Mouse (Mus musculus): Measurements from ENCODE around the gene Dcakd. TPM values are rescaled to one million over a fixed set of nuclear protein-coding genes. Genes with fewer than 3 reads are reported as not detected.

Dcakd gene
- polyA plus RNA-seq, 1 experiment from 2014 or later = 36.8 TPM

DNA sequence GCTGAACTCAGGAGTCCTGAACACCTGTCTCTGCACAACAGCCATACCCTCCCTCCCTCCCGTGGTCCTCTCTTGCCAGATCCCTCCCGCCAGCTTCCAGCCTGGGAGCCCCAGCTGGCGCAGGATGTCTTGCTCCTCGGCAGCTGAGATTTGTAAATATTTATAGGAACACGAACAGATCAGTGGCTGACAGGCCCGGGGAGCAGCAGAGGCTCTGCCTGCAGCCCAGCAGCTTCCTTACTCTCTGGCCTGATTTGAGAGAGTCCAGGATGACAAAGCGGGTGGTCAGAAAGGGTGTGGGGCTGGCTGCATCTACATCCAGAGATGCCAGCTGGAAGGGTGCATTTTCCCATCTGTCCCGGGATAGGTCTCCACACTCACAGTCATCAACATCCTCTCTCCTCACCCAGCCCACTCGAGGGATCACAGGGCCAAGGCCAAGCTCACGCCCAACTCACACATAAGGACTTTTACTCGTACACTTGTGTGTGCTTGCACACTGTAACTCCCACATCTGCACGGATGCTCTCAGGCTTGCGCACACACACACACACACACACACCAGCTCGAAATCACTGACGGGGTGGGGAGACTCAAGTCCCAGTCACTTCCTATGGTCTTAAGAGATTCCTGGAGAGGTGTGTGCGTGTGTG, 71.0 kb downstream of the Dcakd start:
- WGBS = 22% methylated on average over 16 of the region's 16 CpGs
- Histone ChIP-seq H3K4me2 (replicated peaks; ENCODE audit: low read depth) (peak overlapping the region; percentile 25; the same call in 1 of the 2 replicates), H3K27ac (replicated peaks) (peak overlapping the region; percentile 61), H3K36me3 (ENCODE audit: control insufficient read depth, insufficient read depth, low read length) (no peaks in the 10 kb centered on the region), H3K9me3 (ENCODE audit: control insufficient read depth, low read length) (no peaks in the 10 kb centered on the region), H3K4me1 (replicated peaks; ENCODE audit: control insufficient read depth, insufficient read depth) (no peaks in the 10 kb centered on the region), H3K4me3 (ENCODE audit: low read depth, low read length) (no peak overlapping the region), H3K27me3 (ENCODE audit: control insufficient read depth, insufficient read depth, low read length) (no peaks in the 10 kb centered on the region), H3K9ac (ENCODE audit: low read length) (peak overlapping the region; percentile 14; the same call in 1 of the 2 replicates)
- ATAC-seq (ENCODE audit: low FRiP score, low TSS enrichment) (peak; percentile 74; the same call in 1 of the 2 replicates), DNase-seq (ENCODE audit: low spot score) (peak; percentile 25)
- TF ChIP-seq CTCF (IDR thresholded peaks at IDR 0.05; ENCODE audit: low read depth) = no peak

DNA sequence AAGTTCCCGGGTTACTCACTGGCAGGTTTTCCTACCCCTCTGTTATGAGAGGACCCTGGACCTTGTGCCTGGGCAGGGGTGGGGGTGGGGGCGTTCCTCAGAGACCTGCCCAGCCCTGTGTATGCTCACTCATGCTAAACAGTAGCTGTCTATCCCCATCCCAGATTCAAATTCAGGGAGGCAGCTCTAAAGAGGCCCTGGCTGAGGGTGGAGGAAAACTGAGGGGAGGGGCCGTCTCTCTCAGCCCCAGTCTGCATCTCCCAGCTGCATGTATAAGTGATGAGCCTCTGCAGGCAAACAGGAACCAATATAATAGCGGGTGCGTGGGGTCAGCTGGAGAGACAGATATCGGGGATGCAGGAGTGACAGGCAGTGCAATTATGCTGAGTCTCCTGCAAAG, 75.2 kb downstream of the Dcakd start:
- TF ChIP-seq CTCF (IDR thresholded peaks at IDR 0.05; ENCODE audit: low read depth) = no peak
- no peak for TF ChIP-seq EP300 (optimal IDR thresholded peaks at IDR 0.05)
- H3K4me3 ChIP-seq (ENCODE audit: low read depth, low read length) = no peak overlapping the region
- H3K36me3 ChIP-seq (ENCODE audit: control insufficient read depth, insufficient read depth, low read length) = no peaks in the 10 kb centered on the region
- H3K4me1 ChIP-seq (replicated peaks; ENCODE audit: control insufficient read depth, insufficient read depth) = peaks cover 3% of the 10 kb centered on the region; the same call in 1 of the 2 replicates
- DNase-seq (ENCODE audit: low spot score) = no peak
- 31% methylated on average over 6 of the region's 6 CpGs for WGBS
- H3K9ac ChIP-seq (ENCODE audit: low read length) = no peak overlapping the region
- H3K27ac ChIP-seq (replicated peaks) = no peak overlapping the region
- no peak for ATAC-seq (ENCODE audit: low FRiP score, low TSS enrichment)
- H3K4me2 ChIP-seq (replicated peaks; ENCODE audit: low read depth) = no peak overlapping the region
- H3K27me3 ChIP-seq (ENCODE audit: control insufficient read depth, insufficient read depth, low read length) = no peaks in the 10 kb centered on the region; the same call in 1 of the 2 replicates
- H3K9me3 ChIP-seq (ENCODE audit: control insufficient read depth, low read length) = no peaks in the 10 kb centered on the region

DNA sequence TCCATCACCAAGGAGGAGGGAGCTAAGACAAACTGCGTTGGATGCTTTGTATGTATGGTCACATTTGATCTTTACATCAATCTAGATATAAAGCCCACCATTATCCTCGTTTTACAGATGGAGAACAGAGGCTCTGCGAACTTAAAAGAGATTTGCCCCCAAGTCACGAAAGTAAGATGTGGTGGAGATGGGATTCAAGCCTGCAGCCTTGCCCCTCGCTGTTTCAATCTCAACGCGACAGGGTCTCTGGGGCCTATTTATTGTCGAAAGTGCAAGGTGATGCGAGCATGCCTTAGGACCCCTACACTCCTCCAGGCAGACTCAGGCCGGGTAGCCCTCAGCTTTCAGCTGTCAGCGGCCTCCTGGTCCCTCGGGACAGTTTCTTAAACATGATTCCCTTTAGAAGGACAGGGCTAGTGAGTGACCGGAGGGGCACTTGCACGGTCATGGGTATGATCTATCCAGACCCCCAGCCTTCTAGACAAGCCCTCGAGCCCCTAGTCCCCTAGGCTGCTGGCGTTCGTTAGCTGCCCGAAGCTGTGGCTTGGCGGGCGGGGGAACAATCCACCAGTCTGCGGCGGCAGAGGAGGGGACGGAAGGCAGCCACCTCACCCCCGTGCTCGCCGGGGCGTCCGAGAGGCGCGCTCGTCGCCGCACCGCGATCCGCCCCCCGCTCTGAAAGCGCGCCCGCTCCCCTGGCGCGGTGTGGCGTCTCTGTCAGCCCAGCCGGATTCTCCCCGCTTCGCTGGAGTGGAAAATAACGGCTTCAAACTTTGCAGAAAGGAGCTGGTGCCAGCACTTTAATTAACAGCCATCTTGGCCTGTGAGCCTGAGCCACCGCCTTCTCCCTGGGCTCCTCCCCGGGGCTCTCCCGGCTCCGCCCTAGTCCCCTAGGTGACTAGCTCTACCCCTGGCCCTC, 79.8 kb downstream of the Dcakd start:
- TF ChIP-seq EP300 (optimal IDR thresholded peaks at IDR 0.05) (no peak), CTCF (IDR thresholded peaks at IDR 0.05; ENCODE audit: low read depth) (no peak)
- H3K9ac ChIP-seq (ENCODE audit: low read length) = peak overlapping the region; percentile 59
- 5% methylated on average over 50 of the region's 51 CpGs for WGBS
- H3K4me3 ChIP-seq (ENCODE audit: low read depth, low read length) = peak overlapping the region; percentile 45
- peak overlapping the region; percentile 81 for H3K4me2 ChIP-seq (replicated peaks; ENCODE audit: low read depth)
- H3K36me3 ChIP-seq (ENCODE audit: control insufficient read depth, insufficient read depth, low read length) = no peaks in the 10 kb centered on the region
- peaks cover 8% of the 10 kb centered on the region for H3K4me1 ChIP-seq (replicated peaks; ENCODE audit: control insufficient read depth, insufficient read depth)
- no peaks in the 10 kb centered on the region for H3K9me3 ChIP-seq (ENCODE audit: control insufficient read depth, low read length)
- peaks cover 23% of the 10 kb centered on the region for H3K27me3 ChIP-seq (ENCODE audit: control insufficient read depth, insufficient read depth, low read length)
- no peak overlapping the region for H3K27ac ChIP-seq (replicated peaks)
- DNase-seq (ENCODE audit: low spot score) (peak; percentile 35), ATAC-seq (ENCODE audit: low FRiP score, low TSS enrichment) (0 out of 2 replicates have a peak, but pooled peaks have one; percentile 15)

DNA sequence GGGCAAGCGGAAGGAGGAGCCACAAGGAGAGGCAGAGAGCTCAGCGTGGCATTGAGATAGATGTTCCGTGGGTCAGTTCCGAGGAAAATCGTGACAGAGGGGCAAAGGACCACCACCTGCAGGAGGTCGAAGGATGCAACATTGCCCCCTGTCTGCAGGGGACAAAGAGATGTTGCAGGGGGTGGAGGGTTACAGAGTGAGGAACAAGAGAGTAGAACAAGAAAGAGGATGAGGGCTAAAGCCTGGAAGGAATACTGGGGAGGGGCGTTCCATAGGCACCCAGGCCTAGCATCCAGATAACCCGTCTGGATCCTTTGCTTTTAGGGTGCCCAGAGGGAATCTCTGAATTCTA, 81.2 kb downstream of the Dcakd start:
- Histone ChIP-seq H3K27ac (replicated peaks) (no peak overlapping the region), H3K9me3 (ENCODE audit: control insufficient read depth, low read length) (no peaks in the 10 kb centered on the region), H3K9ac (ENCODE audit: low read length) (no peak overlapping the region), H3K4me2 (replicated peaks; ENCODE audit: low read depth) (peak overlapping the region; percentile 51), H3K4me1 (replicated peaks; ENCODE audit: control insufficient read depth, insufficient read depth) (peaks cover 8% of the 10 kb centered on the region), H3K4me3 (ENCODE audit: low read depth, low read length) (peak overlapping the region; percentile 26), H3K36me3 (ENCODE audit: control insufficient read depth, insufficient read depth, low read length) (no peaks in the 10 kb centered on the region), H3K27me3 (ENCODE audit: control insufficient read depth, insufficient read depth, low read length) (peaks cover 23% of the 10 kb centered on the region)
- WGBS = 12% methylated on average over 8 of the region's 8 CpGs
- no peak; the same call in 1 of the 2 replicates for ATAC-seq (ENCODE audit: low FRiP score, low TSS enrichment)
- no peak for DNase-seq (ENCODE audit: low spot score)
- TF ChIP-seq CTCF (IDR thresholded peaks at IDR 0.05; ENCODE audit: low read depth) = peak; percentile 52
- TF ChIP-seq EP300 (optimal IDR thresholded peaks at IDR 0.05) = no peak

DNA sequence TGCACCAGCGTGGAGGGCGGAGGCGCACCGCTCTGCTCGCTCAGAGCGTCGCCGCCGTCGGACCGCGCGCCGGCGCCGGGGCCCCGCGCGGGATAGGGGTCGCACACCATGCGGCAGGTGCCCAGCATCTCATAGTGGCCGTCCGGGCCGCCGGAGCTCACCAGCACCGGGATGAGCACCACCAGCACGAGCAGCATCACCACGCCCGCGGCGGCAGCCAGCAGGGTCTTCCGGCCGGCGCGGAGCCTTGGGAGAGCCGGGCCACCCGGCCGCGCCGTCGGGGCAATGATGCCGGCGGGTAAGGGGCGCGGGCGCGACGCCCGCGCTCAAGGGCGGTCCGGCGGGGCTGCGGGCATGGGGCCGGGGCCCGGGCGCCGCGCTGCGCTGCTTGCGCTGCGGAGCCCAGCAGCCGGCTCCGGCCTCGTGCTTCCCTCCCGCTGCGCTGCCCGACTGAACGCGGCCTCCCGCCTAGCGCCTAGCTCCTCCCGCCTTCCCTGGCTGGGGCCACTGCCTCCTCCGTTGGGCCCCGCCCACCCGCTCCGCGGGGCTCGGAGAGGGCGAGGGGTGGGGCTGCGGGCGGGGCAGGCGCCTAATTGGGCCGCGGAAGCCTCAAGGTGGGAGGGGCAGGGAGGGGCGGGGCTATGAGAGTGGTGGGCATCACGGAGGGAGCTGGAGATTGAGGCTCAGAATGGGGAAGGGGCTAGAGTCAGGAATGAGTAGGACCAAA, 81.7 kb downstream of the Dcakd start, which contains the start of gene C1ql1:
C1ql1 (minus strand) TSS at position 424 of the 727 bp plus-strand sequence.
- H3K27ac ChIP-seq (replicated peaks) = no peak within 1 kb of the TSS
- peaks cover 8% of the 10 kb centered on the region for H3K4me1 ChIP-seq (replicated peaks; ENCODE audit: control insufficient read depth, insufficient read depth)
- peak; percentile 91 for DNase-seq (ENCODE audit: low spot score)
- no peaks in the 10 kb centered on the region for H3K36me3 ChIP-seq (ENCODE audit: control insufficient read depth, insufficient read depth, low read length)
- peak within 1 kb of the TSS; percentile 51 for H3K4me2 ChIP-seq (replicated peaks; ENCODE audit: low read depth)
- H3K4me3 ChIP-seq (ENCODE audit: low read depth, low read length) = peak within 1 kb of the TSS; percentile 26
- peaks cover 23% of the 10 kb centered on the region for H3K27me3 ChIP-seq (ENCODE audit: control insufficient read depth, insufficient read depth, low read length)
- no peaks in the 10 kb centered on the region for H3K9me3 ChIP-seq (ENCODE audit: control insufficient read depth, low read length)
- no peak within 1 kb of the TSS for H3K9ac ChIP-seq (ENCODE audit: low read length)
- ATAC-seq (ENCODE audit: low FRiP score, low TSS enrichment) = peak; percentile 94
- no peak for TF ChIP-seq CTCF (IDR thresholded peaks at IDR 0.05; ENCODE audit: low read depth)
- TF ChIP-seq EP300 (optimal IDR thresholded peaks at IDR 0.05) = no peak
- 1% methylated on average over 57 of the region's 87 CpGs for WGBS

Data from stomach, postnatal 0 days (tissue).